Mouse (Mus musculus) limb, embryonic 12.5 days (tissue): ENCODE data around the gene Rbfox1. TPM values are rescaled to one million over a fixed set of nuclear protein-coding genes. Genes with fewer than 3 reads are reported as not detected.

Experiments
- ATAC-seq: fragments of 200-750 bp; cut with Nextera tagmentation; 2 replicates; pipeline ENCODE4 v1.8.0; 2017; ENCODE audit warnings: low read depth, moderate TSS enrichment; ENCODE audit not compliant: insufficient number of reproducible peaks, insufficient read depth, low FRiP score, low TSS enrichment
- H3K27ac ChIP-seq: fragments of 300-500 bp; sonication (generic); 2 replicates; pipeline ENCODE4 v1.5.1; 2016; ENCODE audit warnings: mild to moderate bottlenecking, moderate library complexity
- H3K27me3 ChIP-seq: fragments of 300-500 bp; sonication (generic); 2 replicates; pipeline ENCODE4 v1.6.1; 2016; ENCODE audit warnings: mild to moderate bottlenecking, moderate library complexity
- H3K36me3 ChIP-seq: fragments of 300-500 bp; sonication (generic); 2 replicates; pipeline ENCODE4 v1.6.1; 2016; ENCODE audit warnings: mild to moderate bottlenecking, moderate library complexity
- H3K4me1 ChIP-seq: fragments of 300-500 bp; sonication (generic); replicated peaks from 2 replicates; pipeline ENCODE4 v1.6.1; 2016
- H3K4me2 ChIP-seq: fragments of 300-500 bp; sonication (generic); 2 replicates; pipeline ENCODE4 v1.6.1; 2016; ENCODE audit warnings: mild to moderate bottlenecking, moderate library complexity
- H3K4me3 ChIP-seq: fragments of 300-500 bp; sonication (generic); replicated peaks from 2 replicates; pipeline ENCODE4 v1.5.1; 2016; ENCODE audit warnings: mild to moderate bottlenecking
- H3K9ac ChIP-seq: fragments of 300-500 bp; sonication (generic); replicated peaks from 2 replicates; pipeline ENCODE4 v1.6.1; 2016; ENCODE audit warnings: mild to moderate bottlenecking, moderate library complexity
- H3K9me3 ChIP-seq: fragments of 300-500 bp; sonication (generic); 2 replicates; pipeline ENCODE4 v1.6.1; 2016; ENCODE audit warnings: mild to moderate bottlenecking, moderate library complexity
- WGBS: fragments of 180-500 bp; shearing (Covaris S2); methylation state at CpG from one replicate; pipeline ENCODE4 v1.1.7; 2016; 5-methylcytosine and 5-hydroxymethylcytosine counted together
- polyA plus RNA-seq: library from polyadenylated mRNA; unstranded; fragments of >200 nt; fragmentation: Nextera tagmentation; extraction: Ambion mirVana; gene quantifications from 2 replicates; pipeline ENCODE4 v1.2.1, GENCODE M21; 2016

Gene Rbfox1
- polyA plus RNA-seq, 1 experiment from 2014 or later = 1.9 TPM

GRCm38 (mm10) chr16:6719027-6719426 is 833.9 kb downstream of the Rbfox1 start:
- no peak for ATAC-seq

GRCm38 (mm10) chr16:6732646-6733045 is 847.5 kb downstream of the Rbfox1 start:
- no peak for ATAC-seq
- WGBS = 62% methylated on average over 4 of the region's 4 CpGs
- no peaks in the 10 kb centered on the region for H3K36me3 ChIP-seq
- H3K27me3 ChIP-seq = no peaks in the 10 kb centered on the region
- no peak overlapping the region for H3K27ac ChIP-seq
- H3K9me3 ChIP-seq = no peaks in the 10 kb centered on the region
- no peak overlapping the region for H3K9ac ChIP-seq
- no peak overlapping the region for H3K4me3 ChIP-seq
- no peaks in the 10 kb centered on the region for H3K4me1 ChIP-seq
- H3K4me2 ChIP-seq = no peak overlapping the region

More at GRCm38 (mm10) chr16:6719027-6719426, 833.9 kb downstream of the Rbfox1 start:
- H3K36me3 ChIP-seq = no peaks in the 10 kb centered on the region
- H3K27ac ChIP-seq = no peak overlapping the region
- no peak overlapping the region for H3K4me3 ChIP-seq
- no peaks in the 10 kb centered on the region; the same call in 1 of the 2 replicates for H3K4me1 ChIP-seq
- 73% methylated on average over 8 of the region's 8 CpGs for WGBS
- no peaks in the 10 kb centered on the region for H3K27me3 ChIP-seq
- H3K9me3 ChIP-seq = no peaks in the 10 kb centered on the region
- H3K4me2 ChIP-seq = no peak overlapping the region
- no peak overlapping the region for H3K9ac ChIP-seq

- Histone ChIP-seq H3K4me2 (no peak overlapping the region), H3K27me3 (no peaks in the 10 kb centered on the region), H3K36me3 (no peaks in the 10 kb centered on the region), H3K9me3 (no peaks in the 10 kb centered on the region), H3K9ac (no peak overlapping the region), H3K27ac (no peak overlapping the region), H3K4me3 (no peak overlapping the region), H3K4me1 (no peaks in the 10 kb centered on the region)
- ATAC-seq = no peak
- WGBS = 88% methylated on average over 3 of the region's 3 CpGs
Observed at GRCm38 (mm10) chr16:6733427-6733826, 848.3 kb downstream of the Rbfox1 start.

GRCm38 (mm10) chr16:6736566-6736965 is 851.4 kb downstream of the Rbfox1 start:
- H3K9me3 ChIP-seq = no peaks in the 10 kb centered on the region
- no peaks in the 10 kb centered on the region for H3K27me3 ChIP-seq
- no peak overlapping the region for H3K9ac ChIP-seq
- no peaks in the 10 kb centered on the region for H3K36me3 ChIP-seq
- 89% methylated on average over 2 of the region's 2 CpGs for WGBS
- H3K4me3 ChIP-seq = no peak overlapping the region
- H3K4me2 ChIP-seq = no peak overlapping the region
- H3K4me1 ChIP-seq = no peaks in the 10 kb centered on the region
- ATAC-seq = no peak
- H3K27ac ChIP-seq = no peak overlapping the region

- H3K27ac ChIP-seq = no peak overlapping the region
- no peaks in the 10 kb centered on the region for H3K4me1 ChIP-seq
- H3K4me2 ChIP-seq = no peak overlapping the region
- no peak overlapping the region for H3K4me3 ChIP-seq
- no peaks in the 10 kb centered on the region for H3K9me3 ChIP-seq
- no peak overlapping the region for H3K9ac ChIP-seq
- H3K27me3 ChIP-seq = no peaks in the 10 kb centered on the region
- ATAC-seq = no peak
- WGBS = 85% methylated on average over 3 of the region's 3 CpGs
- H3K36me3 ChIP-seq = no peaks in the 10 kb centered on the region
Observed at GRCm38 (mm10) chr16:6736998-6737397, 851.8 kb downstream of the Rbfox1 start.

GRCm38 (mm10) chr16:6746116-6746515 is 861.0 kb downstream of the Rbfox1 start:
- no peaks in the 10 kb centered on the region for H3K9me3 ChIP-seq
- no peak overlapping the region for H3K9ac ChIP-seq
- no peaks in the 10 kb centered on the region for H3K4me1 ChIP-seq
- H3K4me2 ChIP-seq = no peak overlapping the region
- 63% methylated on average over 2 of the region's 2 CpGs for WGBS
- no peaks in the 10 kb centered on the region for H3K36me3 ChIP-seq
- H3K27ac ChIP-seq = no peak overlapping the region
- no peak overlapping the region for H3K4me3 ChIP-seq
- no peak for ATAC-seq
- H3K27me3 ChIP-seq = no peaks in the 10 kb centered on the region

- WGBS = 63% methylated on average over 2 of the region's 2 CpGs
- H3K27me3 ChIP-seq = no peaks in the 10 kb centered on the region
- H3K4me2 ChIP-seq = no peak overlapping the region
- no peaks in the 10 kb centered on the region for H3K4me1 ChIP-seq
- no peak overlapping the region for H3K27ac ChIP-seq
- H3K9me3 ChIP-seq = no peaks in the 10 kb centered on the region
- H3K4me3 ChIP-seq = no peak overlapping the region
- no peak for ATAC-seq
- H3K9ac ChIP-seq = no peak overlapping the region
- H3K36me3 ChIP-seq = no peaks in the 10 kb centered on the region
Observed at GRCm38 (mm10) chr16:6750491-6750890, 865.3 kb downstream of the Rbfox1 start.

- H3K27me3 ChIP-seq = no peaks in the 10 kb centered on the region
- H3K4me2 ChIP-seq = no peak overlapping the region
- H3K27ac ChIP-seq = no peak overlapping the region
- WGBS = 83% methylated on average over 3 of the region's 3 CpGs
- no peaks in the 10 kb centered on the region for H3K4me1 ChIP-seq
- no peak for ATAC-seq
- no peaks in the 10 kb centered on the region for H3K9me3 ChIP-seq
- no peak overlapping the region for H3K9ac ChIP-seq
- H3K4me3 ChIP-seq = no peak overlapping the region
- no peaks in the 10 kb centered on the region for H3K36me3 ChIP-seq
Observed at GRCm38 (mm10) chr16:6754847-6755246, 869.7 kb downstream of the Rbfox1 start.

- Histone ChIP-seq H3K4me3 (no peak overlapping the region), H3K4me2 (no peak overlapping the region), H3K27me3 (no peaks in the 10 kb centered on the region), H3K9ac (no peak overlapping the region), H3K27ac (no peak overlapping the region), H3K4me1 (0 out of 2 replicates have a peak, but pooled peaks cover 11% of the 10 kb centered on the region), H3K9me3 (no peaks in the 10 kb centered on the region), H3K36me3 (no peaks in the 10 kb centered on the region)
- ATAC-seq = no peak
- WGBS = 37% methylated on average over 14 of the region's 14 CpGs
Observed at GRCm38 (mm10) chr16:6769495-6770237, 884.5 kb downstream of the Rbfox1 start.

- Histone ChIP-seq H3K9me3 (no peaks in the 10 kb centered on the region), H3K4me3 (no peak overlapping the region)
- 79% methylated on average over 6 of the region's 6 CpGs for WGBS
Observed at GRCm38 (mm10) chr16:6777506-6778185, 892.5 kb downstream of the Rbfox1 start.

GRCm38 (mm10) chr16:6784144-6784543 is 899.0 kb downstream of the Rbfox1 start:
- no peaks in the 10 kb centered on the region for H3K36me3 ChIP-seq
- H3K27ac ChIP-seq = no peak overlapping the region
- no peaks in the 10 kb centered on the region for H3K4me1 ChIP-seq
- H3K27me3 ChIP-seq = no peaks in the 10 kb centered on the region
- WGBS = 56% methylated on average over 5 of the region's 5 CpGs
- ATAC-seq = no peak
- no peak overlapping the region for H3K4me3 ChIP-seq
- H3K9me3 ChIP-seq = no peaks in the 10 kb centered on the region
- no peak overlapping the region for H3K4me2 ChIP-seq
- no peak overlapping the region for H3K9ac ChIP-seq

More at GRCm38 (mm10) chr16:6777506-6778185, 892.5 kb downstream of the Rbfox1 start:
- no peak overlapping the region for H3K4me2 ChIP-seq
- no peaks in the 10 kb centered on the region for H3K4me1 ChIP-seq
- no peak overlapping the region for H3K9ac ChIP-seq
- ATAC-seq = no peak
- no peaks in the 10 kb centered on the region for H3K36me3 ChIP-seq
- H3K27ac ChIP-seq = no peak overlapping the region
- H3K27me3 ChIP-seq = no peaks in the 10 kb centered on the region
